Mouse (Mus musculus) mature B cell (primary cell): ENCODE data around the gene Rab28.
"Not testable (repeated sequence)": the region's sequence is repeated elsewhere in the genome, so short reads cannot be mapped to it uniquely, and the experiment has no call there.

ENCODE experiments used
- in situ Hi-C: fragments of 300-500 bp; cut with MboI; formaldehyde crosslinking; loops from 2 replicates; pipeline ENCODE4 v1.14.3; 2019

The Rab28 gene

GRCm38 (mm10) chr5:41708051-41708630, at the start of gene Rab28:
Gene Rab28 (minus strand): TSS chr5:41708157.
- in situ Hi-C loops = no loop called here

GRCm38 (mm10) chr5:41757338-41757737, 49.4 kb upstream of the Rab28 start:
- in situ Hi-C loops = loop anchor here (25.0 kb wide), 1 partner anchor 695 kb away; no protein-coding TSS in a partner anchor

- in situ Hi-C loops = loop anchor here (25.0 kb wide), 1 partner anchor 694 kb away; no protein-coding TSS in a partner anchor
Observed at GRCm38 (mm10) chr5:41756396-41756795, 48.4 kb upstream of the Rab28 start.

GRCm38 (mm10) chr5:41755373-41755960, 47.5 kb upstream of the Rab28 start:
- in situ Hi-C loops = loop anchor here (25.0 kb wide), 1 partner anchor 693 kb away; no protein-coding TSS in a partner anchor

- in situ Hi-C loops = loop anchor here (25.0 kb wide), 1 partner anchor 693 kb away; no protein-coding TSS in a partner anchor
Observed at GRCm38 (mm10) chr5:41754836-41755235, 46.9 kb upstream of the Rab28 start.

GRCm38 (mm10) chr5:41754226-41754775, 46.3 kb upstream of the Rab28 start:
- in situ Hi-C loops = loop anchor here (25.0 kb wide), 1 partner anchor 692 kb away; no protein-coding TSS in a partner anchor

- in situ Hi-C loops = loop anchor here (25.0 kb wide), 1 partner anchor 690 kb away; no protein-coding TSS in a partner anchor
Observed at GRCm38 (mm10) chr5:41752721-41753120, 44.8 kb upstream of the Rab28 start.

GRCm38 (mm10) chr5:41744898-41745780, 37.2 kb upstream of the Rab28 start:
- in situ Hi-C loops = no loop called here

GRCm38 (mm10) chr5:41744234-41744633, 36.3 kb upstream of the Rab28 start:
- in situ Hi-C loops = no loop called here

GRCm38 (mm10) chr5:41738817-41739216, 30.9 kb upstream of the Rab28 start:
- in situ Hi-C loops = no loop called here

GRCm38 (mm10) chr5:41737039-41737438, 29.1 kb upstream of the Rab28 start:
- in situ Hi-C loops = no loop called here

- in situ Hi-C loops = no loop called here
Observed at GRCm38 (mm10) chr5:41727017-41727416, 19.1 kb upstream of the Rab28 start.

GRCm38 (mm10) chr5:41725573-41725972, 17.6 kb upstream of the Rab28 start:
- in situ Hi-C loops = no loop called here

GRCm38 (mm10) chr5:41707115-41708015, 592 bp downstream of the Rab28 start:
- in situ Hi-C loops = no loop called here

GRCm38 (mm10) chr5:41706777-41707114, 1.2 kb downstream of the Rab28 start:
- in situ Hi-C loops = no loop called here

- in situ Hi-C loops = not testable (repeated sequence)
Observed at GRCm38 (mm10) chr5:41701085-41701484, 6.9 kb downstream of the Rab28 start.

GRCm38 (mm10) chr5:41697958-41698357, 10.0 kb downstream of the Rab28 start:
- in situ Hi-C loops = no loop called here

- in situ Hi-C loops = no loop called here
Observed at GRCm38 (mm10) chr5:41685016-41685415, 22.9 kb downstream of the Rab28 start.

GRCm38 (mm10) chr5:41683976-41684375, 24.0 kb downstream of the Rab28 start:
- in situ Hi-C loops = no loop called here

GRCm38 (mm10) chr5:41666012-41666411, 41.9 kb downstream of the Rab28 start:
- in situ Hi-C loops = no loop called here

- in situ Hi-C loops = no loop called here
Observed at GRCm38 (mm10) chr5:41636793-41637192, 71.2 kb downstream of the Rab28 start.
